Mouse (Mus musculus) ES-Bruce4 (cell line): Measurements from ENCODE around the gene Castor2.

Experiments used
- CTCF ChIP-seq: IDR thresholded peaks from one replicate; pipeline ENCODE4 v1.8.1; 2011; ENCODE audit warnings: low read depth, low read length
- EP300 ChIP-seq: IDR thresholded peaks from 2 replicates; pipeline ENCODE4 v1.6.1; 2011; ENCODE audit warnings: low read depth, low read length; ENCODE audit not compliant: insufficient read depth
- POLR2A ChIP-seq: IDR thresholded peaks from one replicate; pipeline ENCODE4 v1.8.1; 2011; ENCODE audit warnings: low read length; ENCODE audit not compliant: insufficient read depth

DNA sequence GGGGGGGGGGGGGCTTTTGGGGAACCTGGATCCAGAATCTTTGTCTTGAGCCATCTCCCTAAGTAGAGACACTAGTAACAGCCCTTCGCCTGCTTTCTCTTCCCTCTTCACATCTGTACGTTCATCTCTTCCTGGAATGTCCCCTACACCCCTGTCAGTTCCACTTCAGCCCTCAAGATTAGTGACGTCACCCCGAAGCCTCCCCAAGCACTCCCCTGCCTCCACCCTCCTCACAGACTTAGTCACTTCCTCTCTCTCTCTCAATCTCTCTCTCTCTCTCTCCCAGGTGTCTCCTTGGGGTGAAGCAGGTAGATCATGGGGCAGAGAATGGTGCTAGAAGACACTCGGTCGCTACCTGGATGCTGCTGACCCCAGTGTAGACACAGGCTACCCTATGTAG lies 3.2 kb downstream of the Castor2 start:
- TF ChIP-seq POLR2A: no peak
- no peak for TF ChIP-seq CTCF
- TF ChIP-seq EP300: no peak
